Mouse (Mus musculus) natural killer cell, adult 2 months (primary cell): Measurements from ENCODE around the gene Pdcd10.

ENCODE experiments used
- DNase-seq, 2 experiments: peaks; one replicate each; pipeline ENCODE4 v3.0.0; 2022; ENCODE audit warnings: low spot score in 2 of 2

The Pdcd10 gene

GRCm38 (mm10) chr3:75556695-75557291, at the start of gene Pdcd10:
TSS of gene Pdcd10 (minus strand) at chr3:75556856.
- peak; percentile 100 for DNase-seq

- no peak for DNase-seq
These were observed 28.2 kb upstream of the Pdcd10 start for GRCm38 (mm10) chr3:75584898-75585297.

- no peak for DNase-seq
These were observed 26.6 kb upstream of the Pdcd10 start for GRCm38 (mm10) chr3:75583293-75583692.

GRCm38 (mm10) chr3:75579352-75579751, 22.7 kb upstream of the Pdcd10 start:
- DNase-seq: peak; percentile 43 to 65

- DNase-seq: no peak
These were observed 18.9 kb upstream of the Pdcd10 start for GRCm38 (mm10) chr3:75575582-75575981.

- no peak for DNase-seq
These were observed 17.4 kb upstream of the Pdcd10 start for GRCm38 (mm10) chr3:75574074-75574473.

GRCm38 (mm10) chr3:75557292-75557691, 636 bp upstream of the Pdcd10 start, which contains the start of gene Serpini1:
TSS of gene Serpini1 (plus strand) at chr3:75557547.
- peak in 1 of 2 experiments; percentile 92 for DNase-seq

- DNase-seq: peak; percentile 68 to 71
These were observed 448 bp downstream of the Pdcd10 start for GRCm38 (mm10) chr3:75556121-75556694.

- DNase-seq: no peak
These were observed 5.4 kb downstream of the Pdcd10 start for GRCm38 (mm10) chr3:75551248-75551647.

GRCm38 (mm10) chr3:75544287-75544686, 12.4 kb downstream of the Pdcd10 start:
- no peak for DNase-seq

GRCm38 (mm10) chr3:75542852-75543251, 13.8 kb downstream of the Pdcd10 start:
- DNase-seq: no peak

- no peak for DNase-seq
These were observed 15.4 kb downstream of the Pdcd10 start for GRCm38 (mm10) chr3:75541259-75541658.

GRCm38 (mm10) chr3:75534045-75534834, 22.4 kb downstream of the Pdcd10 start:
- DNase-seq: no peak

- no peak for DNase-seq
These were observed 25.6 kb downstream of the Pdcd10 start for GRCm38 (mm10) chr3:75531074-75531473.

GRCm38 (mm10) chr3:75522527-75522926, 34.1 kb downstream of the Pdcd10 start:
- no peak for DNase-seq

GRCm38 (mm10) chr3:75521314-75521713, 35.3 kb downstream of the Pdcd10 start:
- DNase-seq: no peak

GRCm38 (mm10) chr3:75517631-75518250, 38.9 kb downstream of the Pdcd10 start:
- peak; percentile 45 to 60 for DNase-seq

- peak; percentile 44 to 52 for DNase-seq
These were observed 57.4 kb downstream of the Pdcd10 start for GRCm38 (mm10) chr3:75498961-75499960.

- DNase-seq: no peak
These were observed 63.7 kb downstream of the Pdcd10 start for GRCm38 (mm10) chr3:75492913-75493312.

- no peak for DNase-seq
These were observed 74.6 kb downstream of the Pdcd10 start, which contains the start of gene Wdr49 for GRCm38 (mm10) chr3:75482056-75482455. TSS of gene Wdr49 (minus strand) at chr3:75482156.

- DNase-seq: no peak
These were observed 81.5 kb downstream of the Pdcd10 start for GRCm38 (mm10) chr3:75475106-75475505.
